Mouse (Mus musculus) lung, postnatal 14 days (tissue): ENCODE data around the gene Bicd2.
A peak's percentile ranks its signal among the peaks of the same experiment; 100 is the strongest.

Experiments
- DNase-seq: peaks from one replicate; pipeline ENCODE4 v3.0.0; 2021

Bicd2 gene

DNA sequence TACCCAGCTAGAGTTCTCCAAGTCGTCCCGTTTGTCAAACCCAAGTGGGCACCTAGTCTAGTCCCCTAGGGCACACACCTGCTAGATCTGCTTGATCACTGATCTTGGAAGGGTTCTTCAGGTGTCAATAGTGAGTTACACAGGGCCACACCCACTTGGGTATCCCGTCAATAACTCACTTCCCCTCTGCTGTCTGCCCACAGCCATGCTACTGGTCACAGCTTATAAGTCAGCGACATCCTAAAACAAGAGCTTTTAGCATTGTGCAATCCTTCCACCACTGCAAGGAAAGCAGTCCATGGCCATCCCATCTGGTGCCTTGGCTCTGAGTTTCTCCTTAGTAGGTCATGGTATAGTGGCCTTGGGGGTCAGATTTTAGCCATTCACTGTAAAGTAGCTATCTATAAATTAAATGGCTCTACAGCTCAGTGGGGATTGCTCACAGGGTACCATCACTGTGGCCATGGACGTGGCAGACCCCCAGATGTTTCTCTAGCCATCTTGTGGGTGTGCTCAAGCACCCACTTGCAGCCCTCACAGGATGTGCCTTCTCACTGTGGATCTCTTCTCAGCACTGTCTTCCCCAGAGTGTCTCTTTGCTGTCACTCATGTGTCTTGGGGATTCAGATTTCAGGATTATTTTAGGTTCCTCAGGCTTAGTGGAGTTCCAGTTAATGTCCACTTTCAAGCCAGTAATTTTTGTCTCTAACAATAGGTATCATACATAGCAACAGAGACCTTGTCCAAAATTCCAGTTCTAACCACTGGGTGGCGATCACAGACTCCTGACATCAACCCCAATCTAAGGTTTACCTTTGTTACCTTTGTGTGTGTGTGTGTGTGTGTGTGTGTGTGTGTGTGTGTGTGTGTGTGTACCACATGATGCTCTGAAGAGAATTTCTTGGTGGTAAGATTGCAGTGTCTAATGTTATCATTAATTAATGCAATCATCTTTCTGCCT is 14.9 kb upstream of the Bicd2 start:
- DNase-seq = peak; percentile 69

DNA sequence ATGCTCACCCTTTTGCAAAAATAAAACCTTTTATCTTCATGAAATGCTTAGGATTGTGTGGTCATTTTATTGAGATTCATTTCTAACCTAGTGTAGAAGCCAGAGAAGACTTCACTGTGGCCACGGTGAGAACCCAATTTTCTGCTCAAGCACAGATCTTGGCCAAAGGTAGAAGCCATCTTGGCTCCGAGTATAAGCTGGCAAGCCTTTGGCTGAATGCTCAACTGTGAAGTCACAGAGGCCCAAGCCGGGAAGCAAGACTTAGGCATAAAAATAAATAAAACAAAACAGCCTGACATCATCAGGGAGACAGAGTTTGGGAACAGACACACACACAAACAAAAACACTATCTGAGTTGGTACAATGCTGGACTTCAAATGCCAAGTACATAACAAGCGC is 13.3 kb upstream of the Bicd2 start:
- no peak for DNase-seq

DNA sequence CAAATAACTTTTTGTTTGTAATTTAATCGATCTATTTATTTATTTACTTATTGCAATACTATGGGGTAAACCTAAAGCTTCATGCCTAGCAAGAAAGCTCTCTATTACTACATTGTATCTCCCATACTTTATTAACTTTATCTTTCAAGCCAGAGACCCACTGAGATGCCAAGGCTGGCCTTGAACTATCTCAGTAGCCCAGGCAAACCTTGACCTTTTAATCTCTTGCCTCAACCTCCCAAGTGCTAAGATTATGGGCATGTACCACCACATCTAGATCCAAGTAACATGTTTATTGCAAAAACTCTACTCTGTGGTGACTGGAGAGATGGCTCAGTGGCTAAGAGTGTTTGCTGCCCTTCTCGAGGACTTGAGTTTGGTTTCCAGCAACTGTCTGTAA is 8.1 kb upstream of the Bicd2 start:
- DNase-seq = no peak

DNA sequence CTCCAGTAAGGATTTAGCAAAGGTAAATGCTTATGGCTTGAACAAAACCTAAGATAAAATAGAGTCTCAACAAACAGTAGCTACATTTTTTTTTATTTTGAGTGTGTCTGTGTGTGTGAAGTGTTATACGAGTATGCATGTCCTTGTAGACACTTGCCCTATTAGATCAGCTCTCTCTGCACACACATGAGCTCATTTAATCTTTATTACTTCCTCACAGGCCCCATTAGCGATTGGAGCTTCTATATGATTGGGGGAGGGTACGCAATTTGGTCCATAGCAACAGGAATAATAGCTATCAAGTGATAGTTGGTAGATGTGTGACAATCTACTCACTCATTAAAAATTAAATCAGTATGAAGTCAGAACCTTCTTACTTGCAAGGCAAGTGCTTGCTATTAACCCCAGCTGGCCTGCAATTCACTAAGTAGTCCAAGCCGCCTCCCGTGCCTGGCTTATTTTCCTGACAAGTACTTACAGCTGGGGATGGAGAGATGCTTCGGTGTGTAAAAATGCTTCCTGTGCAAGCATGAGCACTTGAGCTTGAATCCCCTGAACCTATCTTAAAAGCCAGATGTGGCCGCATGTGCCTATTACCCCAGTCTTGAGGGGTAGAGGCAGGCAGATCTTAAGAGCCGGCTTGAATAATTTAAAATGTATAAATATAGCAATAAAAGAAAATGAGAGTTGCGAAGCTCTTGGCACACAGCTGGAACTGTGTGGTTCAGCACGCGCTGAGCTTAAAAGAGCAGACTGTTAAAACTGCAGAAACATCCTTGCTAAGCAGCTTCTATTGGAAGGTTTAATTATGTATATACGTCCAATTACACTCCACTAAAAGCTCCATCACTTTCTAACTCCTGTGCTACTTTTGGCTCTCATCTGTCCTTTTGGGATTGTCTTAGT is 6.1 kb upstream of the Bicd2 start:
- DNase-seq = no peak

DNA sequence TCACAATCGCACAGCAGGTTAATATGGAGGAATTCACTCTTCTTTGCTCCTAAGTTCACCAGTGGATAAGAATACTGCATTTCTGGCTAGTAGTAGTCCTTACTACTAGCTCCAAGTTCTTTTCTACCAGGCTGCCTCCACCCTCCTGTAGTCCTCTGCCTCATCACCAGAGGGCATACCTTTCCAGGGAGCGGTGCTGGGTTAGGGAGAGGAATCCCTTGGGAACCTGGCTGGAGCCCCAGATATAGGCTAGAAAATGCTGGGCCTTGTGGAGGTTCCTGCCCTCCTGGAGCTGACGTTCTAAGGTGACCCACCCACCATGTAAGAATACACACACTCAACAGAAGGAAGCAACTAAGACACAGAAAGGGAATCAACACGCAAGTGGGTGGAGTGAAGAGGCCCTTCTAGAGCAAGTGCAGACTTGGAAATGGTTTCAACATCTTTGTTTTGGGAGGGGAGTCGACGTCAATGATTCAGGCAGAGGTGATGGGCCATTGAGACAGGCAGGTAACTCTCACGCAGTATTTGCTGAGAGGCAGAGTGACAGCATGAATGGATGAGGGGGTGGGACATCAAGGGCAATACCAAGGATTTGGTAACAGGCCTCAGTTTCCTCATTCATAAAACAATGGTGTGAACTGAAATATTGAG is 2.4 kb upstream of the Bicd2 start:
- DNase-seq = peak; percentile 75

DNA sequence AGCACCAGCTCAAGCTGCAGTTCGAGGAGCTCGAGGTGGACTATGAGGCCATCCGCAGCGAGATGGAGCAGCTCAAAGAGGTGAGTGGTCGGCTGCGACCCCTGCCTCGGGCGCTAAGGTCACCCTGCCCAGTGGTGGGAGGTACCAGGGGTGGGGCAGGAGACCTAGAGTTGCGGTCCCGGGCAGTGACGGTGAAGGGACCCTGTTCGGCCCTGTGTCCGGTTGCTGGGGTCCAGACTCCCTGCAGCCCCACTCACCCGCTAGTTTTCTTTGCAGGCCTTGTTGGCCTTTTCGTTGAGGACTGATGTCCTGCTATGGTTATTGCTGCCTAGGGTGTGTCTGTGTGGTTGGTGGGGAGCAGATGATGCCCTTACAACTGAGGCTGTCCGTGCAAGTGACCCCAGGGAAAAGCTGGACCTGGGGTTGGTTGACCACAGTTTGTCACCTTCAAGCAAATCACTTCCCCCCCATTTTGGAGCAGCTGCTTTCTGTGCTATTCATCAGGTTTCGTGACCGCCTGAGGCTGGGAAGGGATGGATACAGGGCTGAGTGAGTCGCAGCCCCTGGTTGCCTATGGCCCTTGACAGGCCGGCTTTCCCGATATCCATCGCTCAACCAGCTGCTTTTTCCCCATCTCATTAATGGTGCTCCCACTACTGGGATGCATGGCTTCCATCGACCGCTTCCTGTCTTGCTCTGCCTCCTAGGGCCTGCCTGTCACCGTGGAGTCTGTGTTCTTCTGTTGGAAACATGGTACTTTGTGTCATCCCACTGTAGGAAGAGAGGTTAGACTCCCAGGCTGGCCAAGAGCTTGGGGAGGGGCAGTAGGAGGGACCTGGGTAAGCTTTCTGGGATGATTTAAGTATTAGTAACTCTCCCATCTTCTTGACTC is 692 bp downstream of the Bicd2 start:
- DNase-seq = no peak

DNA sequence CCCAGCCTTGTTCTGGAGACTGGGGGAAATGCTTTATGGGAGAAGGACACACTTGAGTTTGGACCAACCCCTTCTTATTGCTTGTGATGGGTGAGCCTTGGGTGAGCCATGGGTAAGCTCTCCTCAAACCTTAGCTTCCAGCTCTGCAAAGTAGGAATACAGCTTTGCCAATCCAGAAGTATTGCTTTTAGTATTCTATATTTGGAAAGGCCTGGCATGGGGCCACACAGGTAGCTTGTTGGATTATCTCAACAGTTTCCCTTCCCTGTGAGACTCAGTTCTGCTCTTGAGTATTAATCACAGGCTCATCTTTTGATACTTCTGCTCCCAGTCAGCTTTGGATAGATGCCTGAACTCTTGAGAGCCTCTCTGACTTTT is 1.3 kb downstream of the Bicd2 start:
- no peak for DNase-seq

DNA sequence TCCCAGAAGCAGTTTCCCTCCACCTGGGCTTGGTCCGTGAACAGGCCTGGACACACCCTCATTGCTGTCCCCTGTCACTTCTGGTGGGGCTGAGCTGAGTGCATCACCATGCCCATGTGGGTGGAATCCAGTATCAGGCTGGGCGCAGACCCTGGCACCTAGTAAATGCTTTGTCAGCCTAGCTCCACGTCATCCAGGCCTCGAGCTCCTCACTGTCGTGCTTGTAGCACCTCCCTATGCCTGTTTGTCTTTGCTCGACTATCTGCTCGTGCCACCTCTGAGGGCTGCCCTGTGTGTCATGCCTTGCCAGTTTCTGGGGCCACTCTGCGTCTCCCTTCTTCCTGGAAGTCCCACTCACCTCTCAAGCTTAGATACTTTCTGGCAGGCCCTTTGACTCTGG is 3.2 kb downstream of the Bicd2 start:
- no peak for DNase-seq

DNA sequence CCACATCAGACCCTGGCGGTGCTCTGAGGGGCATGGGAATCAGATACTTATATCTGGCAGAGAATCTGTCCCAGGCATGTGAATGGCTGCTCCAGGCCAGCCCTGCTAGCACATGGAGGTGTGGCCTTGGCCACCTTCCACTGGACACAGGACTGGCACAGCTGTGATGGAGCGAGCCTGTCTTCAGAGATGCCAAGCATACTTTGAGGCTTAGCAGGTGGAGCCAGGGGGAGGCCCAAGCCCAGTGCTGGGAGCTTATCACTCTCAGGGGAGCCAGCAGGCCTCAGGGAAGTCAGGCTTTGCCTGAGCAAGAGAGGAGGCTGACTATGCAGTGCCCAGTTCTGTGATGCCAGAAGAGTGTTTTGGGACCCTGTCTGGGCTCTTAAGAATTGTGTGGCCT is 4.1 kb downstream of the Bicd2 start:
- peak; percentile 59 for DNase-seq

DNA sequence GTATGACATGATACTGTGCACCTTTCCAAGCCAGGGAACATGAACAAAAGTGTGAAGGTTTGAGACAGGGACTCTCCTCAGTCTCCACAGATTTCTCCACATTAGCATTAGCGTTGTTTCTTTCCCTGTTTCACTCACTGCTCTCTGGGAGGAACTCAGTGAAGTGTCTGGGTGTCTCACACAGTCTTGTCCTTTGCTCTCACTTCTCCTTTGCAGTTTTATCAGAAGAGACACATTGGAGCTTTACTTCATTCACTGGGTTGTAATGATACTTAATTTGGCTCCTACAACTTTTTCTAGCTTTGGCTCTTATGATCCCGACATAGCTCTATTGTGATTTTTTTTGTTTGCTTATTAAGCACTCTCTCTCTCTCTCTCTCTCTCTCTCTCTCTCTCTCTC is 7.1 kb downstream of the Bicd2 start:
- no peak for DNase-seq

DNA sequence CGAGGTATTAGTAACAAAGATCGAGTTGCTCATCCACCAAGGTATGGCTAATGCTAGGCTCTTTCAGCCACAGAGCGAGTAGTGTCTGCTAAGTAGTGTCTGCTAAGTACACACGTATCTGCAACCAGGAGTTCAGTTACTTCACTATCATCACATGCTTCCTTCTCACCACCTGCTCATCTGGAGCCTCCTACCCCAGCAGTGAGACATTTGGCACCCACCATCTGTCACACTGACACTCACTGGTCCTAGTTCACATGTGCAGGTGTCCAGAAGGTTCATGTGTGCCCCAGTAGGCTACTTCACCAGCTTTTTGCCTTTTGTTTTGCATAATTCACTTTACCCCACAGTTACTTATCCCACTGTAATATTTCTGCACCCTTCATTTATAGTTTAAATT is 8.0 kb downstream of the Bicd2 start:
- no peak for DNase-seq

DNA sequence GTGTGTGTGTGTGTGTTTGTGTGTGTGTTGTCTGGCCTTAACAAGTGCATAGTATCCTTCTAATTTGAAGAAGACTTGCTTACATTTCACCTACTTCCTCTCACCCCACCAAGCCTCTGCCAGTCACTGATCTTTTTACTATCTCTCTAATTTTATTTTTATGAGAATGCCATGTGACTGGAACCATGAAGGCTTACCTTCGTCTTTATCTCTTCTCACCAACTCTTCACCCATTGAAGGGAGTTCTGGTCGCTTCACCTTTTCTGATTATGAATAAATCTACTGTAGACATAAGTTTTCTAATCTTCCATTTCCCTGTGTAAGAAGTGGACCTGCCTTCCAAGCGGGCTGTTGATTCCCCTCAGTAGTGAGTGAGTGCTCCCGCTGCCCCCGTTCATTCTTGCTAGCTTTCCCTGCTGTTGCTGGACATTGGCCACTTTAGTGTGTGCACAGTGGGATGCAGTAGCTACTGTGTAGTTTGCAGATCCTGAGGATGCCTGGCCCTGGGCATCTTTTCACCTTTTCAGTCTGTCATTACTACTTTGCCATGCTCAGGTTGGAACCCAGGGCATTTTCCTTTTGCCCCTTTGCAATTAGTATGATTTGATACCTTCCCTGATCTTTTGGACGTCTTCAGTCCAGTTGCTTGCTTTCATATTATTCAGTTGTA is 8.6 kb downstream of the Bicd2 start:
- DNase-seq = no peak

DNA sequence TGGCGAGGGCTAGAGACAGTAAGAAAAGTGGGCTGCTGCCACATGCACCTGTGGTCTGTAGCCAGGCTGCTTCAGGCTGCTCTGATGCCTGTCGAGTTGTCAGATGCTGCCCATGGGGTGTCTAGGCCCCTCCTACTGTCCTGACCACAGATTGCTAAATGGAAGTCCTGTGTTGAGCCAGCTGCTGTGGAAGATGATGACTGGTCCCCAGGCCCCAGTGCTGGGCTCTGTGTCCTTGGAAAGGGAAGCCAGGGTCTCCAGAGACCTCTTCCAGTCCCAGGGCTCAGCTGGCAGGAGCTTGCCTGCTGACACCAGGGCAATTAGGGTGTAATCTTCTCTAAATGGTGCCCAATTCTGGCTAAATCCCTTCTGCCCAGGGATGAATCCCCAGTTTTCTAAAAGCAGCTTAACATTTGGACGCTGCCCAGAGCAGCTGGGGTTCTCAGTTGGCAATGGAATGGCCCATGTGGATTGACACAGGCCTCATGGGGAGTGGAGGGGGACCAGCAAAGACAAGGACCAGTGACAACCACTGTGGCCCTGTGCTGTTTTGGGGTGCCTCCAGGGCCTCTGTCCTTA is 11.3 kb downstream of the Bicd2 start:
- DNase-seq = no peak

DNA sequence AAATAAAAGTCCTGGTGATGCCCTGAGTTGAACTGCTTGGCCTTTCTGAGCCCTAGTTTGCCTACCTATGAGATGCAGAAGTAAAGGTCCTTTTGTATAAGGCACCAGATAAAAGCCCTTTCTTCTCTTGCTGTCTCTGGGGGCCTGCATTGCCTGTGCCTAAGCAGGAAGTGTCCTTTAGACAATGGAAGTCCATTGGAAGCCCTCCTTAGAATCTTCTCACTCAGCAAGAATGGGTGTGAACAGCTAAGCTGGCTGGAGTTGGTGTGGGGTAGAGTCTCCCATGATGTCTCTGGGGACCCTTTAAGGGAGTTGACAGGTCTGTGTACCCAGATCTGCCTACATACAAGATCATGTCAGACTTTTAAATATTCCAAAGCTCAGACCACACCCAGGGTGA is 12.0 kb downstream of the Bicd2 start:
- DNase-seq = no peak

DNA sequence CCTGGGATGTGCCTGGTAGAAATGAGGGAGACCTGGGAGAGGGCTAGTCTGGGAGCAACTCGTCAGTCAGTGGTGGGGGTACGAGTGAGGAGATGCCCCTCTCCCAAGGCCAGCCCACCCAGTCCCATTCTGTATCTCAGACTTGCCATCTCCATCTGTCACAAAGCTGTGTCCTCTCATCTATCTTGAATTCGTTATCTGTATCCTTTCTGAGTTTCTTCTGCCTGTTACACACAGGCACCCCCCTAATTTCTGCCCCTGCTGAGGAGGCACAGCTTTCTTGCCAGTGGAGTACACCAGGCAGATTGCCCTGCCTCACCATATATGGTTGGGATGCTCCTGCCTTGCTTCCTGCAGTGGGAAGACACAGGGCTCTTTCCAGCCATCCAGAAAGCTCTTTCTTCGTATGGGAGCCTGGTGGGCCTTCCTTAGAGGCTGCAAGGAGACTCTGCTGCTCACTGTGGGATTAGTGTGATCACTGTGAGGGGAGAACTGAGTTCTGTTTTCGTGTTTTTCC is 12.7 kb downstream of the Bicd2 start:
- DNase-seq = no peak

DNA sequence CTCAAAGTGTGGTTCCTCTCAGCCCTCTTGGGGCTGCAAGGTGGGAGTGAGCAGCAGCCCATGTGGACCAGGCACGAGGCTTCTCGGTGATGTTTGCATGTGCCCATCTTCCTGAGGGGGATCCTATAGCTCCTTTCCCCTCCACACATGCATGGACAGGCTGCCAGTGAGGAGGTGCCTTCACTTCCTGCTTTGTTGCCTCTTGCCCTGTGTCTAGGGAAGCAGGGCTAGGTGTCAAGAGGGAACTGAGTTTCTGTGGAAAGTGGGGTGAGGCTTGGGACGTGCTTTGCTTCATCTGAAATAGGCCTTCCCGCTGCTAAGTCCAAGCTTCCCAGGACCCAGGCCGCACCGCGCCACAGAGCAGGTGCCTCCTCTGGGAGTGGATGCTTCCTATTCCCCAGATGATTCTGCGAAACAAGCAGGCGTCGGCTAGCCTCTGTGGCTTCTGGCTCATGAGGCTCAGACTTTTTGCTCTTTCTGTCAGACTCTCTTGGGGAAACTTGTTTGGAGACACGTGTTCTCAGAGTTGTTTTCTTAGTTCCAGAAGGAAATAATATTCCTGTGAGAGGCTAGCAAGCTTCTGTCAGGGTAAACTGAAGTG is 14.2 kb downstream of the Bicd2 start:
- no peak for DNase-seq

DNA sequence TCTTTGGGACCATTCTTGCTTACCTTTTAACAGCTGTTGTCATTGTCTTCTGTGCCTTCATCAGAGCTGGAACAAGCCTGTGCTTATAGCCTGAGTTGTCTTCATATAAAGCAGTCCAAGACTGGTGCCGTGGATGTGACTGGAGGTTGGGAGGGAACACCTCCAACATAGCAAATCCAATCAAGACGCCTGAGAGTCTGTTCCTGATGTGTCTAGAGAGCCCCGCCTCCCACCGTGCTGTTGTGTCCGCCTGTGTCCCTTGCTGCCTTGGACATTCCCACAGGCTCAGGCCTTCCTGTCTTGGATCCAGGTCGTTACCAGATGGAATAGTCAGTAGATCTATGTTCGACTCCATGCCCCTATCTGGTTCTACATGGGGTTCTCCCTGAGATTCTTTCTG is 14.7 kb downstream of the Bicd2 start:
- DNase-seq = no peak

DNA sequence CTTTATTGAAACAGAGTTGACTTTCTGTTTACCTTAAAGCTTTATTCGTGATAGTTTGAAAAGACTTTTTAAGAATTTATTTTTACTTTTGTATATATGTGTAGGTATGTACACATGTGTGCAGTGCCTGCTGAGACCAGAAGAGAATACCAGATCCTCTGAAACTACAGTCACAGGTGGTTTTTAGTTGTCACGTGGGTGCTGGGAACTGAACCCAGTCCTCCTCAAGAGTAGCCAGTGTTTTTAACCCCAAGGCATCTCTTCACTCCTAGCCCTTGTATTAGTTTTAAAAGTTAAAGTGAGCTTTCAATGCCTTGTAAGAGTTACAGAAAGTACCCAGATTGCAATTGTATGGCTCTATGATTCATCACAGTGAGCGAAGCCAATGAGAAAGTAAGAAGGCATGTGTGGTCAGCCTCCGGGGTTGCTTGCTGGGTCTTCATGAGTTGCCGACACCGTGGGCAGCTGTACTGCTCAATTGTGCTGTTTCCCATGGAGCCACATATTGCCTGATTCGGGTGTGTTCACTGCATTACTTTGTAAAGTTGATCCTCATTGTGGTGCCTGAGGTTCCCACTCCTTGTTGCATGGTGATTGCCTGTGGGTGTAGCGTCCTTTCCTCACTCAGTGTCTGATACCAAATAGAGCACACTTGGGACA is 16.1 kb downstream of the Bicd2 start:
- DNase-seq = no peak

DNA sequence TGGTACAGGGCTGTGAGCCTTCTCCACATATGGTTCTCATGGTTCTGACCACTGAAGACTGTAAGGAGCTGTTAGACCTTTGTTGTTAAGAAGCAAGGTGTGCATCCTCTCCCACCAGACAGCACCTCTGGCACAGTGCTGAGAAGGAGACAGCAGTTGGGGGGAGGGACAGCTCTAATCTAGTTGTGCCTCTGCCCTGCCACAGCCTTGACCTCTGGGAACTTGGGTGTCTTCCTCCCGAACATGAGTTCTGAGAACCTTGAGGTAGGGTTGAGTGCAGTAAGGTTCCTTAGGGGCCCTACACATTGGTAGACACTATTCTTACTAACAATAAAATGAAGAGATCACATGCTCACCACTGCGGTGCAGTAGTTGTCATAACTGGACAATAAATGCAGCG is 16.8 kb downstream of the Bicd2 start:
- no peak for DNase-seq

DNA sequence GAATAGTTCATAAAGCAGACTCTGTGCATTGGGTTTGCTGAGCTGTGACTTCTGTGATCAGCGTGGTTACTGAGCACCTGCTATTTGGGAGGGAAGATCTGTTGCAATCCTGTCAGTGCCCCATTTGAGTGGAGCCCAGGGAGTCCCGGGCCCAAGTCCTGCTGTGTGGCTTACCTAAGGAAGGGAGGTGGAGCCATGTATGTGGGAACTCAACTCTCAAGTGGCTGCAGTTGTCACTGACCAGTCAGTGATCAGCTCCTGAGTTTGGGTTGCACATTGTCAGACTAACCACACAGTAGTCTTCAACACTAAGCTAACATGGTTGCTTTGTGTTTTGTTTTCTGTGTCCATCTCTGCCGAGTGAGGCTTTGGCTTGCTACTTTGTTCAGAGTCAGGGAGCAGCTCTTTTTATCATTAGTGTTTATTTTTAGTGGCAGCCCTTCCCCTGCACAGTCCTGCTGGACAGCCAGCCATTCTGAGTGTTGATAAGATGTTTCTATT is 19.6 kb downstream of the Bicd2 start:
- no peak for DNase-seq
